Mouse (Mus musculus) limb, embryonic 15.5 days (tissue): ENCODE results near the gene Fmn2. TPM values are rescaled to one million over a fixed set of nuclear protein-coding genes. Genes with fewer than 3 reads are reported as not detected.

Source experiments
- ATAC-seq: fragments of 200-750 bp; cut with Nextera tagmentation; 2 replicates; pipeline ENCODE4 v1.8.0; 2017; ENCODE audit warnings: low read depth, moderate TSS enrichment; ENCODE audit not compliant: insufficient number of reproducible peaks, low FRiP score, low TSS enrichment
- H3K27ac ChIP-seq: fragments of 300-500 bp; sonication (generic); 2 replicates; pipeline ENCODE4 v1.5.1; 2015; ENCODE audit warnings: moderate library complexity, mild to moderate bottlenecking, inconsistent platforms
- H3K27me3 ChIP-seq: fragments of 300-500 bp; sonication (generic); 2 replicates; pipeline ENCODE4 v1.6.1; 2015; ENCODE audit warnings: inconsistent platforms
- H3K36me3 ChIP-seq: fragments of 300-500 bp; sonication (generic); 2 replicates; pipeline ENCODE4 v1.6.1; 2015; ENCODE audit warnings: inconsistent platforms
- H3K4me1 ChIP-seq: fragments of 300-500 bp; sonication (generic); 2 replicates; pipeline ENCODE4 v1.6.1; 2015; ENCODE audit warnings: inconsistent platforms
- H3K4me2 ChIP-seq: fragments of 300-500 bp; sonication (generic); 2 replicates; pipeline ENCODE4 v1.6.1; 2015; ENCODE audit warnings: mild to moderate bottlenecking, inconsistent platforms
- H3K4me3 ChIP-seq: fragments of 300-500 bp; sonication (generic); 2 replicates; pipeline ENCODE4 v1.5.1; 2015; ENCODE audit warnings: mild to moderate bottlenecking, inconsistent platforms
- H3K9ac ChIP-seq: fragments of 300-500 bp; sonication (generic); 2 replicates; pipeline ENCODE4 v1.6.1; 2015; ENCODE audit warnings: inconsistent platforms
- H3K9me3 ChIP-seq: fragments of 300-500 bp; sonication (generic); 2 replicates; pipeline ENCODE4 v1.6.1; 2016; ENCODE audit warnings: inconsistent platforms
- whole genome bisulfite sequencing: fragments of 180-500 bp; shearing (Covaris S2); methylation state at CpG from one replicate; pipeline ENCODE4 v1.1.7; 2015; 5-methylcytosine and 5-hydroxymethylcytosine counted together
- polyA plus RNA-seq: library from polyadenylated mRNA; unstranded; fragments of >200 nt; fragmentation: Nextera tagmentation; extraction: Ambion mirVana; gene quantifications from 2 replicates; pipeline ENCODE4 v1.2.1, GENCODE M21; 2015

Gene Fmn2
- polyA plus RNA-seq, 1 experiment from 2014 or later: 0.83 TPM

- H3K27me3 ChIP-seq: no peaks in the 10 kb centered on the region
- no peaks in the 10 kb centered on the region for H3K4me1 ChIP-seq
- H3K27ac ChIP-seq: no peak overlapping the region
- ATAC-seq: no peak
- no peaks in the 10 kb centered on the region for H3K9me3 ChIP-seq
- H3K36me3 ChIP-seq: no peaks in the 10 kb centered on the region
- H3K4me2 ChIP-seq: no peak overlapping the region
- no peak overlapping the region for H3K9ac ChIP-seq
- H3K4me3 ChIP-seq: no peak overlapping the region
- 63% methylated on average over 6 of the region's 6 CpGs for WGBS
These were observed 136.0 kb downstream of the Fmn2 start for GRCm38 (mm10) chr1:174637564-174638085.

GRCm38 (mm10) chr1:174640901-174641300 lies 139.3 kb downstream of the Fmn2 start:
- no peak for ATAC-seq
- Histone ChIP-seq H3K36me3 (no peaks in the 10 kb centered on the region), H3K9me3 (no peaks in the 10 kb centered on the region), H3K4me3 (no peak overlapping the region), H3K4me1 (no peaks in the 10 kb centered on the region), H3K4me2 (no peak overlapping the region), H3K27me3 (no peaks in the 10 kb centered on the region), H3K27ac (no peak overlapping the region), H3K9ac (no peak overlapping the region)
- 85% methylated on average over 1 of the region's 1 CpGs for WGBS

- Histone ChIP-seq H3K36me3 (no peaks in the 10 kb centered on the region), H3K4me2 (no peak overlapping the region), H3K4me1 (no peaks in the 10 kb centered on the region), H3K4me3 (no peak overlapping the region), H3K9me3 (no peaks in the 10 kb centered on the region), H3K27me3 (no peaks in the 10 kb centered on the region), H3K27ac (no peak overlapping the region), H3K9ac (no peak overlapping the region)
- ATAC-seq: no peak
- 55% methylated on average over 5 of the region's 5 CpGs for WGBS
These were observed 141.9 kb downstream of the Fmn2 start for GRCm38 (mm10) chr1:174643431-174644010.

- Histone ChIP-seq H3K36me3 (no peaks in the 10 kb centered on the region), H3K4me3 (no peak overlapping the region), H3K4me1 (no peaks in the 10 kb centered on the region), H3K9me3 (no peaks in the 10 kb centered on the region), H3K9ac (no peak overlapping the region), H3K27me3 (no peaks in the 10 kb centered on the region), H3K4me2 (no peak overlapping the region), H3K27ac (no peak overlapping the region)
- ATAC-seq: no peak
- WGBS: 58% methylated on average over 11 of the region's 11 CpGs
These were observed 147.8 kb downstream of the Fmn2 start for GRCm38 (mm10) chr1:174649421-174649826.

GRCm38 (mm10) chr1:174654565-174654964 lies 152.9 kb downstream of the Fmn2 start:
- Histone ChIP-seq H3K27me3 (no peaks in the 10 kb centered on the region), H3K27ac (no peak overlapping the region), H3K4me2 (no peak overlapping the region), H3K4me1 (no peaks in the 10 kb centered on the region), H3K4me3 (no peak overlapping the region), H3K9ac (no peak overlapping the region), H3K9me3 (no peaks in the 10 kb centered on the region), H3K36me3 (no peaks in the 10 kb centered on the region)
- 54% methylated on average over 5 of the region's 5 CpGs for WGBS
- no peak for ATAC-seq

- Histone ChIP-seq H3K4me2 (no peak overlapping the region), H3K27me3 (no peaks in the 10 kb centered on the region), H3K36me3 (no peaks in the 10 kb centered on the region), H3K9me3 (no peaks in the 10 kb centered on the region), H3K4me3 (no peak overlapping the region), H3K27ac (no peak overlapping the region), H3K4me1 (no peaks in the 10 kb centered on the region), H3K9ac (no peak overlapping the region)
- WGBS: 34% methylated on average over 9 of the region's 9 CpGs
- ATAC-seq: no peak
These were observed 153.7 kb downstream of the Fmn2 start for GRCm38 (mm10) chr1:174655354-174655753.

- Histone ChIP-seq H3K36me3 (no peaks in the 10 kb centered on the region), H3K9me3 (no peaks in the 10 kb centered on the region), H3K4me2 (no peak overlapping the region), H3K9ac (no peak overlapping the region), H3K27me3 (no peaks in the 10 kb centered on the region), H3K4me1 (no peaks in the 10 kb centered on the region), H3K27ac (no peak overlapping the region), H3K4me3 (no peak overlapping the region)
- ATAC-seq: no peak
- WGBS: 85% methylated on average over 4 of the region's 4 CpGs
These were observed 154.9 kb downstream of the Fmn2 start for GRCm38 (mm10) chr1:174656554-174656953.

GRCm38 (mm10) chr1:174659459-174660223 lies 158.0 kb downstream of the Fmn2 start:
- Histone ChIP-seq H3K27ac (no peak overlapping the region), H3K36me3 (no peaks in the 10 kb centered on the region), H3K4me2 (no peak overlapping the region), H3K9ac (no peak overlapping the region), H3K4me1 (no peaks in the 10 kb centered on the region), H3K9me3 (no peaks in the 10 kb centered on the region), H3K4me3 (no peak overlapping the region), H3K27me3 (no peaks in the 10 kb centered on the region)
- no peak for ATAC-seq
- 66% methylated on average over 12 of the region's 12 CpGs for WGBS

- Histone ChIP-seq H3K36me3 (no peaks in the 10 kb centered on the region), H3K4me3 (no peak overlapping the region), H3K9me3 (no peaks in the 10 kb centered on the region), H3K27ac (no peak overlapping the region), H3K27me3 (no peaks in the 10 kb centered on the region), H3K4me2 (no peak overlapping the region), H3K4me1 (no peaks in the 10 kb centered on the region), H3K9ac (no peak overlapping the region)
- ATAC-seq: no peak
These were observed 163.5 kb downstream of the Fmn2 start for GRCm38 (mm10) chr1:174665116-174665515.

- no peak for ATAC-seq
These were observed 167.5 kb downstream of the Fmn2 start for GRCm38 (mm10) chr1:174669132-174669531.

GRCm38 (mm10) chr1:174670846-174671245 lies 169.2 kb downstream of the Fmn2 start:
- ATAC-seq: no peak
- WGBS: 54% methylated on average over 8 of the region's 8 CpGs

More at GRCm38 (mm10) chr1:174669132-174669531, 167.5 kb downstream of the Fmn2 start:
- WGBS: 84% methylated on average over 1 of the region's 1 CpGs
- no peaks in the 10 kb centered on the region for H3K9me3 ChIP-seq
- H3K4me2 ChIP-seq: no peak overlapping the region
- H3K9ac ChIP-seq: no peak overlapping the region
- no peaks in the 10 kb centered on the region for H3K4me1 ChIP-seq
- H3K4me3 ChIP-seq: no peak overlapping the region
- no peaks in the 10 kb centered on the region for H3K36me3 ChIP-seq
- no peak overlapping the region for H3K27ac ChIP-seq
- H3K27me3 ChIP-seq: no peaks in the 10 kb centered on the region

GRCm38 (mm10) chr1:174674586-174674985 lies 173.0 kb downstream of the Fmn2 start:
- Histone ChIP-seq H3K4me3 (no peak overlapping the region), H3K4me1 (peaks cover 8% of the 10 kb centered on the region; the same call in 1 of the 2 replicates), H3K9ac (no peak overlapping the region), H3K4me2 (no peak overlapping the region), H3K27me3 (no peaks in the 10 kb centered on the region), H3K27ac (no peak overlapping the region), H3K36me3 (no peaks in the 10 kb centered on the region), H3K9me3 (no peaks in the 10 kb centered on the region)
- WGBS: 53% methylated on average over 8 of the region's 8 CpGs
- no peak for ATAC-seq

More at GRCm38 (mm10) chr1:174670846-174671245, 169.2 kb downstream of the Fmn2 start:
- Histone ChIP-seq H3K27me3 (no peaks in the 10 kb centered on the region), H3K4me2 (no peak overlapping the region), H3K9me3 (no peaks in the 10 kb centered on the region), H3K4me1 (peaks cover 5% of the 10 kb centered on the region; the same call in 1 of the 2 replicates), H3K9ac (no peak overlapping the region), H3K27ac (no peak overlapping the region), H3K4me3 (no peak overlapping the region), H3K36me3 (no peaks in the 10 kb centered on the region)
